Mouse (Mus musculus) urinary bladder, postnatal 25 days (tissue): ENCODE results near the gene Morc1.

Source experiments
- DNase-seq: peaks from one replicate; pipeline ENCODE4 v3.0.0; 2022; ENCODE audit warnings: low spot score

Morc1 gene

GRCm38 (mm10) chr16:48474896-48475802 is 44.1 kb downstream of the Morc1 start:
- no peak for DNase-seq

GRCm38 (mm10) chr16:48479266-48479848 is 48.3 kb downstream of the Morc1 start:
- DNase-seq, result no peak

- no peak for DNase-seq
Measured at GRCm38 (mm10) chr16:48516776-48517499, 85.9 kb downstream of the Morc1 start.

- DNase-seq, result no peak
Measured at GRCm38 (mm10) chr16:48519569-48519968, 88.5 kb downstream of the Morc1 start.

- DNase-seq, result no peak
Measured at GRCm38 (mm10) chr16:48537108-48537507, 106.1 kb downstream of the Morc1 start.

- DNase-seq, result no peak
Measured at GRCm38 (mm10) chr16:48562290-48563080, 131.4 kb downstream of the Morc1 start.

GRCm38 (mm10) chr16:48570354-48570753 is 139.3 kb downstream of the Morc1 start:
- peak; percentile 73 for DNase-seq

- DNase-seq, result no peak
Measured at GRCm38 (mm10) chr16:48574072-48574471, 143.0 kb downstream of the Morc1 start.

GRCm38 (mm10) chr16:48574499-48574898 is 143.5 kb downstream of the Morc1 start:
- no peak for DNase-seq

- DNase-seq, result no peak
Measured at GRCm38 (mm10) chr16:48585369-48585768, 154.3 kb downstream of the Morc1 start.

GRCm38 (mm10) chr16:48594457-48594856 is 163.4 kb downstream of the Morc1 start:
- DNase-seq, result no peak

GRCm38 (mm10) chr16:48595216-48595615 is 164.2 kb downstream of the Morc1 start:
- DNase-seq, result no peak

GRCm38 (mm10) chr16:48603735-48604211 is 172.7 kb downstream of the Morc1 start:
- DNase-seq, result no peak

- no peak for DNase-seq
Measured at GRCm38 (mm10) chr16:48606476-48607038, 175.5 kb downstream of the Morc1 start.

GRCm38 (mm10) chr16:48608224-48608623 is 177.2 kb downstream of the Morc1 start:
- DNase-seq, result no peak

GRCm38 (mm10) chr16:48610866-48611265 is 179.8 kb downstream of the Morc1 start:
- no peak for DNase-seq

GRCm38 (mm10) chr16:48611436-48611835 is 180.4 kb downstream of the Morc1 start:
- DNase-seq, result no peak

GRCm38 (mm10) chr16:48613783-48614182 is 182.7 kb downstream of the Morc1 start:
- no peak for DNase-seq

- DNase-seq, result no peak
Measured at GRCm38 (mm10) chr16:48620510-48620909, 189.5 kb downstream of the Morc1 start.

GRCm38 (mm10) chr16:48621019-48621418 is 190.0 kb downstream of the Morc1 start:
- DNase-seq, result no peak

GRCm38 (mm10) chr16:48623447-48623846 is 192.4 kb downstream of the Morc1 start:
- no peak for DNase-seq
